Mouse (Mus musculus): ENCODE results near the gene Mettl13.
A peak's percentile ranks its signal among the peaks of the same experiment; 100 is the strongest.

Gene Mettl13

GRCm38 (mm10) chr1:162548016-162548916, at the start of gene Mettl13:
Mettl13 (minus strand) TSS chr1:162548551.
- DNase-seq: peak; percentile 99

GRCm38 (mm10) chr1:162597379-162598102, 49.2 kb upstream of the Mettl13 start:
- DNase-seq: no peak

GRCm38 (mm10) chr1:162590415-162590997, 42.2 kb upstream of the Mettl13 start:
- DNase-seq: no peak

GRCm38 (mm10) chr1:162589443-162589842, 41.1 kb upstream of the Mettl13 start:
- peak; percentile 81 for DNase-seq

GRCm38 (mm10) chr1:162588606-162589005, 40.3 kb upstream of the Mettl13 start:
- DNase-seq: no peak

- no peak for DNase-seq
These were observed 37.9 kb upstream of the Mettl13 start for GRCm38 (mm10) chr1:162586282-162586681.

- DNase-seq: no peak
These were observed 34.5 kb upstream of the Mettl13 start for GRCm38 (mm10) chr1:162582884-162583283.

GRCm38 (mm10) chr1:162575098-162575497, 26.7 kb upstream of the Mettl13 start:
- no peak for DNase-seq

- peak; percentile 55 for DNase-seq
These were observed 22.7 kb upstream of the Mettl13 start for GRCm38 (mm10) chr1:162570931-162571601.

GRCm38 (mm10) chr1:162570260-162570748, 22.0 kb upstream of the Mettl13 start, which contains the start of gene Vamp4:
Vamp4 (plus strand) TSS chr1:162570515.
- peak; percentile 98 for DNase-seq

GRCm38 (mm10) chr1:162567351-162567750, 19.0 kb upstream of the Mettl13 start:
- peak; percentile 52 for DNase-seq

- no peak for DNase-seq
These were observed 16.6 kb upstream of the Mettl13 start for GRCm38 (mm10) chr1:162564992-162565391.

GRCm38 (mm10) chr1:162563236-162563635, 14.9 kb upstream of the Mettl13 start:
- no peak for DNase-seq

GRCm38 (mm10) chr1:162554193-162554592, 5.8 kb upstream of the Mettl13 start:
- DNase-seq: no peak

GRCm38 (mm10) chr1:162552956-162553355, 4.6 kb upstream of the Mettl13 start:
- no peak for DNase-seq

GRCm38 (mm10) chr1:162549615-162550283, 1.4 kb upstream of the Mettl13 start:
- DNase-seq: peak; percentile 57

- no peak for DNase-seq
These were observed 714 bp upstream of the Mettl13 start for GRCm38 (mm10) chr1:162548917-162549613.

GRCm38 (mm10) chr1:162547607-162548006, 744 bp downstream of the Mettl13 start:
- DNase-seq: no peak

- no peak for DNase-seq
These were observed 5.1 kb downstream of the Mettl13 start for GRCm38 (mm10) chr1:162543231-162543630.

- no peak for DNase-seq
These were observed 14.4 kb downstream of the Mettl13 start for GRCm38 (mm10) chr1:162533766-162534560.
